ENCODE assay signal across 25 mouse cellular contexts in the genomic region with DNA sequence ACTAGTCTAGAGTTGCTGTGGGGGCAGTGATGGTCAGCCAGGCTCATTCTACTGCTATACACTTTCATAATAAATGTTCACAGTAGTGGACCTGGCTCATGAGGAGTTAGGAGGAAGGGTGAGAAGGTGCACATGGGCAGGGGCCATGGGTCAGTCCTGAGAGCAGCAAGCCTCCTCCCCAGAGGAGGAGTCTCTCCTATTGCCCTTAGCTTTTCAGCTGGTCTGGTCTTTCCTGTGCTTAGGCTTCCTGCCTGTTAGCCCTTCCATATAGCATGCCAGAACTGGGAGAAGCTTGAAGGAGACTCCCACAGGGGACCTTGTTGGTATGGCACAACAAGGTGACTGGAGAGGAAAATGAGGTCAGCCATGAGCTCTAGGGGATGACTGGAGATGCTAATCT.
"Had no signal": no experiment of that assay in that cellular context is flagged by ENCODE, and none has a peak within 500 bp of the region (broad histone marks: within the 10 kb centered on the region; RNA-seq: fewer than 3 reads in every experiment).

No protein-coding gene starts in this region.

- DNase-seq: gastrocnemius, adult 2 months; gastrocnemius, postnatal 10 days; gastrocnemius, postnatal 25 days; heart, adult 2 months; heart, postnatal 10 days; heart, postnatal 4 days; kidney, adult 2 months; kidney, postnatal 10 days; kidney, postnatal 25 days had no signal

- H3K4me3 ChIP-seq: gastrocnemius, adult 2 months; heart, adult 2 months; heart, embryonic 10.5 days; heart, embryonic 12.5 days; hindbrain, embryonic 10.5 days; hindbrain, embryonic 12.5 days; intestine, embryonic 15.5 days; layer of hippocampus, adult 2 months; left cerebral cortex, adult 2 months; limb, embryonic 13.5 days; limb, embryonic 15.5 days; liver, embryonic 12.5 days had no signal

- H3K27ac ChIP-seq: gastrocnemius, adult 2 months; heart, adult 2 months; heart, embryonic 10.5 days; hindbrain, embryonic 10.5 days; hindbrain, embryonic 12.5 days; hindbrain, embryonic 14.5 days; intestine, embryonic 15.5 days; layer of hippocampus, adult 2 months; left cerebral cortex, adult 2 months; limb, embryonic 13.5 days; limb, embryonic 15.5 days; liver, embryonic 12.5 days; liver, embryonic 14.5 days had no signal

- H3K36me3 ChIP-seq: heart, embryonic 10.5 days; heart, embryonic 12.5 days; hindbrain, embryonic 10.5 days; hindbrain, embryonic 12.5 days; intestine, embryonic 15.5 days; limb, embryonic 13.5 days; limb, embryonic 15.5 days; liver, embryonic 12.5 days had no signal

- H3K4me2 ChIP-seq: heart, embryonic 12.5 days; hindbrain, embryonic 12.5 days; hindbrain, embryonic 14.5 days; intestine, embryonic 15.5 days; limb, embryonic 13.5 days; limb, embryonic 15.5 days; liver, embryonic 12.5 days had no signal

- ATAC-seq: forebrain, embryonic 16.5 days; hindbrain, embryonic 16.5 days; inflammation-experienced regulatory T-cells, adult 6 months; intestine, embryonic 15.5 days; intestine, postnatal 0 days; liver, embryonic 12.5 days had no signal

- H3K4me1 ChIP-seq: heart, embryonic 12.5 days; intestine, embryonic 15.5 days; liver, embryonic 12.5 days had no signal

- H3K27me3 ChIP-seq: heart, embryonic 12.5 days; hindbrain, embryonic 12.5 days; intestine, embryonic 15.5 days; limb, embryonic 13.5 days; limb, embryonic 15.5 days; liver, embryonic 12.5 days had no signal

- H3K9me3 ChIP-seq: heart, embryonic 10.5 days; heart, embryonic 12.5 days; hindbrain, embryonic 10.5 days; hindbrain, embryonic 12.5 days; intestine, embryonic 15.5 days; limb, embryonic 13.5 days; limb, embryonic 15.5 days; liver, embryonic 12.5 days had no signal

- H3K9ac ChIP-seq: heart, embryonic 12.5 days; hindbrain, embryonic 12.5 days; hindbrain, embryonic 14.5 days; intestine, embryonic 15.5 days; limb, embryonic 13.5 days; limb, embryonic 15.5 days; liver, embryonic 12.5 days; liver, embryonic 14.5 days had no signal
